Mouse (Mus musculus) liver, embryonic 16.5 days (tissue): ENCODE data around the gene Blnk. TPM values are rescaled to one million over a fixed set of nuclear protein-coding genes. Genes with fewer than 3 reads are reported as not detected.

Experiments
- ATAC-seq: fragments of 200-750 bp; cut with Nextera tagmentation; 2 replicates; pipeline ENCODE4 v1.8.0; 2017; ENCODE audit warnings: low read depth, mild to moderate bottlenecking, moderate number of reproducible peaks, moderate library complexity
- H3K27ac ChIP-seq: fragments of 300-500 bp; sonication (generic); 2 replicates; pipeline ENCODE4 v1.5.1; 2014; ENCODE audit warnings: mild to moderate bottlenecking, low read length
- H3K27me3 ChIP-seq: fragments of 300-500 bp; sonication (generic); 2 replicates; pipeline ENCODE4 v1.6.1; 2014; ENCODE audit warnings: low read depth, low read length, mixed read lengths; ENCODE audit not compliant: control insufficient read depth, insufficient read depth
- H3K36me3 ChIP-seq: fragments of 300-500 bp; sonication (generic); 2 replicates; pipeline ENCODE4 v1.6.1; 2014; ENCODE audit warnings: mild to moderate bottlenecking; ENCODE audit not compliant: control insufficient read depth, insufficient read depth
- H3K4me1 ChIP-seq: fragments of 300-500 bp; sonication (generic); 2 replicates; pipeline ENCODE4 v1.6.1; 2014; ENCODE audit warnings: low read depth, low read length, mixed read lengths; ENCODE audit not compliant: control insufficient read depth
- H3K4me2 ChIP-seq: fragments of 300-500 bp; sonication (generic); 2 replicates; pipeline ENCODE4 v1.6.1; 2014; ENCODE audit warnings: low read depth, low read length, mixed read lengths
- H3K4me3 ChIP-seq: fragments of 300-500 bp; sonication (generic); 2 replicates; pipeline ENCODE4 v1.5.1; 2014; ENCODE audit warnings: low read depth, mild to moderate bottlenecking, low read length
- H3K9ac ChIP-seq: fragments of 300-500 bp; sonication (generic); 2 replicates; pipeline ENCODE4 v1.6.1; 2014; ENCODE audit warnings: low read depth, low read length
- H3K9me3 ChIP-seq: fragments of 300-500 bp; sonication (generic); replicated peaks from 2 replicates; pipeline ENCODE4 v1.6.1; 2016; ENCODE audit warnings: low read length; ENCODE audit not compliant: control insufficient read depth
- WGBS: fragments of 180-500 bp; shearing (Covaris S2); extraction: QIAGEN DNeasy Blood & Tissue Kit; methylation state at CpG from one replicate; pipeline ENCODE4 v1.1.7; 2014; ENCODE audit not compliant: insufficient replicate concordance; 5-methylcytosine and 5-hydroxymethylcytosine counted together
- polyA plus RNA-seq: library from polyadenylated mRNA; unstranded; fragments of >200 nt; fragmentation: Nextera tagmentation; extraction: Ambion mirVana; gene quantifications from 2 replicates; pipeline ENCODE4 v1.2.1, GENCODE M21; 2015

The Blnk gene
- polyA plus RNA-seq, result 1.8 and 2.4 TPM in 2 replicates

- Histone ChIP-seq H3K4me2 (no peak within 1 kb of the TSS), H3K4me3 (no peak within 1 kb of the TSS), H3K27ac (no peak within 1 kb of the TSS; the same call in 1 of the 2 replicates), H3K9me3 (no peaks in the 10 kb centered on the region), H3K9ac (no peak within 1 kb of the TSS), H3K36me3 (no peaks in the 10 kb centered on the region), H3K4me1 (peaks cover 9% of the 10 kb centered on the region), H3K27me3 (no peaks in the 10 kb centered on the region)
- WGBS, result 27% methylated on average over 8 of the region's 8 CpGs
- ATAC-seq, result peak; percentile 39; the same call in 1 of the 2 replicates
Measured at GRCm38 (mm10) chr19:40994057-40994585, at the start of gene Blnk. Gene Blnk, minus strand, starts transcription at chr19:40994535.

- Histone ChIP-seq H3K36me3 (no peaks in the 10 kb centered on the region), H3K9ac (no peak overlapping the region), H3K4me2 (no peak overlapping the region), H3K9me3 (no peaks in the 10 kb centered on the region), H3K27ac (no peak overlapping the region), H3K27me3 (no peaks in the 10 kb centered on the region), H3K4me1 (no peaks in the 10 kb centered on the region), H3K4me3 (no peak overlapping the region)
- no peak for ATAC-seq
- WGBS, result 54% methylated on average over 7 of the region's 7 CpGs
Measured at GRCm38 (mm10) chr19:41039110-41039509, 44.8 kb upstream of the Blnk start.

DNA sequence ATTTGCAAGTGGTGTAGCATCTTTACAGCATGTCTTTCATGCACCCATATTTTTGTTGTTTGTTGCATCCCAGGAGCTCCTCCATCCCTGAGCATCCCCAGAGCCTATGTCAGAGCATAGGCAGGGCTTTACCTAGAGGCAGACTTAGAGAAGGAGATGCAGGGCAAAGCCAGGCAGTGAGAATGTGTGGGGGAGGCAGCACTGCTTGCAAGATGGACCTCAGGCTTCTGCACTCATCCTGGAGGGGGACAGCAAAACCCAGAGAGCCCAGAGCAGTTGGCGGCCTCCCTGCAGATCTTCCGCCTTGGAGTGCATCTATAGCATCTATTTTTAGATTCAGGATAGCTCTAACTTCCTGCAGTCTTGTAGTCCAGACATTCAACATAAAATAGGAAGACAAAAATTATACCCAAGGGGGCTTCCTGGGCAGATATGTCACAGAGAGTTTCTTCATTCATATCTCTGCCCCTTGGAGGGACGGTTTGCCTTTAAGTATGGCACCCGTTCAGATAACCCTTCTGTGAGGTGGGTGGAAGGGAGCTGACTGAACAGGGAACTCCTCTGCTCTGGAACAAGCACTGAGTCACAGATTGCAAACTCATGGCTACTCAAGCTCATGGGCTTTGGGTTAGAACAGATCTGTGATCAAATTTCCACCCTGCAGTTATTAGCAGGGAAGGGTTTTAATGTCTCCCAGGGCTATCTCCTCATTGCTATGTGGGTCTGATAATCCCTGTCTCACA, 41.6 kb upstream of the Blnk start:
- Histone ChIP-seq H3K4me1 (no peaks in the 10 kb centered on the region), H3K27me3 (peaks cover 3% of the 10 kb centered on the region; the same call in 1 of the 2 replicates), H3K4me2 (no peak overlapping the region), H3K4me3 (no peak overlapping the region), H3K9me3 (no peaks in the 10 kb centered on the region), H3K9ac (no peak overlapping the region), H3K36me3 (no peaks in the 10 kb centered on the region), H3K27ac (no peak overlapping the region)
- ATAC-seq, result no peak
- WGBS, result 10% methylated on average over 4 of the region's 4 CpGs

- Histone ChIP-seq H3K4me3 (no peak overlapping the region), H3K4me1 (no peaks in the 10 kb centered on the region), H3K4me2 (no peak overlapping the region), H3K9me3 (no peaks in the 10 kb centered on the region), H3K9ac (no peak overlapping the region), H3K27me3 (peaks cover 3% of the 10 kb centered on the region; the same call in 1 of the 2 replicates), H3K27ac (no peak overlapping the region), H3K36me3 (no peaks in the 10 kb centered on the region)
- ATAC-seq, result no peak
- 25% methylated on average over 6 of the region's 6 CpGs for WGBS
Measured at GRCm38 (mm10) chr19:41031869-41032268, 37.5 kb upstream of the Blnk start.

GRCm38 (mm10) chr19:41031009-41031408, 36.7 kb upstream of the Blnk start:
- 14% methylated on average over 11 of the region's 11 CpGs for WGBS
- ATAC-seq, result no peak

DNA sequence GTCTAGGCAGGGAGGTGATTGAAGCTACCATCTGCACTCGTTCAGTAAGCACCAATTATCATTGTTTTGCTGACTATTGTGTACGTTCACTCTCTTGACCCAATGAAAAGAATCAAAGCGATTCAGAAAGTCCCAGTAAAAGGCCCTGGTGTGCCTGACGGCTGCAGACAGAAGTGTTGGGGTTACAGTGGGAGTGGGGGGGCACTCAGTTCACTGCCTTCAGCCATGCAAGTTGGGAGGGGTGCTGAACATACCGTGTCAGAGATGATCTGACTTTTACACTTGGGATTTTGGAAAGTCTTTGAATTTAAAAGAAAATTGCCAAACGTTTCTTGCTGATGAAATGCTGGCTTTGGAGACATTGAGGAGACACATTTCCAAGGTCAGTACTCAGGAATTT, 35.8 kb upstream of the Blnk start:
- ATAC-seq, result no peak
- Histone ChIP-seq H3K4me2 (no peak overlapping the region), H3K36me3 (no peaks in the 10 kb centered on the region), H3K27ac (no peak overlapping the region), H3K27me3 (peaks cover 3% of the 10 kb centered on the region; the same call in 1 of the 2 replicates), H3K9ac (no peak overlapping the region), H3K4me3 (no peak overlapping the region), H3K4me1 (no peaks in the 10 kb centered on the region), H3K9me3 (no peaks in the 10 kb centered on the region)
- 51% methylated on average over 6 of the region's 6 CpGs for WGBS

More at GRCm38 (mm10) chr19:41031009-41031408, 36.7 kb upstream of the Blnk start:
- H3K9ac ChIP-seq, result no peak overlapping the region
- H3K36me3 ChIP-seq, result no peaks in the 10 kb centered on the region
- H3K4me1 ChIP-seq, result no peaks in the 10 kb centered on the region
- H3K9me3 ChIP-seq, result no peaks in the 10 kb centered on the region
- no peak overlapping the region for H3K27ac ChIP-seq
- no peak overlapping the region for H3K4me2 ChIP-seq
- H3K4me3 ChIP-seq, result no peak overlapping the region
- H3K27me3 ChIP-seq, result peaks cover 3% of the 10 kb centered on the region; the same call in 1 of the 2 replicates

- Histone ChIP-seq H3K27me3 (peaks cover 3% of the 10 kb centered on the region; the same call in 1 of the 2 replicates), H3K4me3 (no peak within 1 kb of the TSS), H3K27ac (no peak within 1 kb of the TSS), H3K4me1 (no peaks in the 10 kb centered on the region), H3K4me2 (no peak within 1 kb of the TSS), H3K9ac (no peak within 1 kb of the TSS), H3K36me3 (no peaks in the 10 kb centered on the region), H3K9me3 (no peaks in the 10 kb centered on the region)
- 68% methylated on average over 6 of the region's 6 CpGs for WGBS
- ATAC-seq, result no peak
Measured at GRCm38 (mm10) chr19:41029219-41029618, 34.9 kb upstream of the Blnk start, which contains the start of gene Dntt. Gene Dntt, plus strand, starts transcription at chr19:41029275.

DNA sequence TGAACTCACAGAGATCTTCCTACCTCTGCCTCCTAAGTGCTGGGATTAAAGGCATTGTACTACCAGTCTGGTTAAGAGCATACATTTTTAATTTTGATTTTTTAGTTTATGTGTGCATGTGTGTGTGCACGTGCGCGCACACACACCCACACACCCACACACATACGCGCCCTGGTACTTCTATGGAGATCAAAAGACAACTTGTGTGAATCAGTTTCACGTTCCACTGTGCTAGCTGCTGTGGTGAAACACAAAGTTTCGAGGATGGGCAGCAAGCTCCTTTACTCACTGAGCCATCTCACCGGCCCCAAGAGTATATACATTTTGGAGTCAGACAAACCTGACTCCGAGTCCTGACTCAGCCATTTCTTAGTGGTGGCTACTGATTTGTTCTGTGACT, 33.3 kb upstream of the Blnk start:
- H3K9ac ChIP-seq, result no peak overlapping the region

DNA sequence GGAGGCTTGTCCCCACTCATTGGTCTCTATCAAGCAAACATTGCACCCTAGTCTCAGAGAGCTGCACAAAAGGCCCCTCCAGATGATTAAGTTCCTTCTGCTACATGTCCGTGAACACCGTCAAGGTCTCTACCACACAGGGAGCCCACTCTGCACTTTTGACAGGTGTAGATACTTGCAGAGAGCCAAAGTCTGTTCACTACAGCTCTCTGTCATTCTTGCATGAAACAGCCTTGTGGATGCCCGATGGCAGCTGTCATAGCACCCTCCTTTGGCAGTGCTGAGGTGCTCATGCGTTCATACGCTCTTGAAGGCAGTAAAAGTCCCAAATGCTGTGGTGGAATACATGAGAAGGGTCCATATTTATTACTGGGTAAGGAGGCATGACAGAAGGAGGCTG, 32.7 kb upstream of the Blnk start:
- Histone ChIP-seq H3K9ac (no peak overlapping the region), H3K36me3 (no peaks in the 10 kb centered on the region), H3K27me3 (peaks cover 3% of the 10 kb centered on the region; the same call in 1 of the 2 replicates), H3K4me2 (no peak overlapping the region), H3K27ac (no peak overlapping the region), H3K4me1 (no peaks in the 10 kb centered on the region), H3K4me3 (no peak overlapping the region), H3K9me3 (no peaks in the 10 kb centered on the region)
- ATAC-seq, result no peak
- WGBS, result 63% methylated on average over 5 of the region's 5 CpGs

More for the DNA sequence above, 33.3 kb upstream of the Blnk start:
- no peak for ATAC-seq
- WGBS, result 68% methylated on average over 9 of the region's 9 CpGs
- Histone ChIP-seq H3K4me1 (no peaks in the 10 kb centered on the region), H3K27me3 (peaks cover 3% of the 10 kb centered on the region; the same call in 1 of the 2 replicates), H3K27ac (no peak overlapping the region), H3K4me2 (no peak overlapping the region), H3K9me3 (no peaks in the 10 kb centered on the region), H3K36me3 (no peaks in the 10 kb centered on the region), H3K4me3 (no peak overlapping the region)
